Mouse (Mus musculus): ENCODE measurements at regions not wholly inside any gene's neighbourhood (a gene's known extent, or its start where the extent isn't known, plus 50 kb on each side); places are given as distances from the start of the nearest gene placed in this dataset.
A peak's percentile ranks its signal among the peaks of the same experiment; 100 is the strongest.
"Not testable (repeated sequence)": the region's sequence is repeated elsewhere in the genome, so short reads cannot be mapped to it uniquely, and the experiment has no call there.

GRCm38 (mm10) chr10:120284785-120285184 lies 57.9 kb downstream of the Llph start:
- no peak for DNase-seq

- DNase-seq, result no peak
These were observed 65.0 kb downstream of the Llph start for GRCm38 (mm10) chr10:120291912-120292311.

- DNase-seq, result not testable (repeated sequence)
These were observed 66.5 kb downstream of the Llph start for GRCm38 (mm10) chr10:120293381-120293780.

GRCm38 (mm10) chr10:120294487-120294886 lies 67.6 kb downstream of the Llph start:
- no peak for DNase-seq

- no peak for DNase-seq
These were observed 70.4 kb downstream of the Llph start for GRCm38 (mm10) chr10:120297311-120297710.

GRCm38 (mm10) chr10:120298293-120298927 lies 71.5 kb downstream of the Llph start:
- no peak for DNase-seq

GRCm38 (mm10) chr10:120306010-120306409 lies 79.1 kb downstream of the Llph start:
- peak; percentile 10 for DNase-seq

GRCm38 (mm10) chr10:120308681-120309080 lies 81.8 kb downstream of the Llph start:
- DNase-seq, result no peak

Measured in kidney, adult 11 months (tissue).